22 mouse cellular contexts compared by ENCODE assay signal in genomic region chr4:132860880-132861279, GRCm38 (mm10). TPM values are rescaled to one million over a fixed set of nuclear protein-coding genes. Genes with fewer than 3 reads are reported as not detected.
DNase-seq lines count a peak whose midpoint lies in the region; ATAC-seq and TF ChIP-seq lines count a peak whose summit lies in the region.
"Had no signal": no experiment of that assay in that cellular context is flagged by ENCODE, and none has a peak within 500 bp of the region (broad histone marks: within the 10 kb centered on the region; RNA-seq: fewer than 3 reads in every experiment).

No protein-coding gene starts in this region.

- peak overlapping the region; percentile 42; the same call in 1 of the 2 replicates for H3K27ac ChIP-seq in liver, embryonic 12.5 days
- no peak overlapping the region for H3K27ac ChIP-seq in liver, postnatal 0 days (ENCODE audit: low read depth)
- peak overlapping the region; percentile 14; the same call in 1 of the 2 replicates for H3K27ac ChIP-seq in liver, embryonic 14.5 days
- H3K27ac ChIP-seq: embryonic facial prominence, embryonic 13.5 days; embryonic facial prominence, embryonic 15.5 days; forebrain, embryonic 10.5 days; forebrain, embryonic 12.5 days had no signal

- intact Hi-C loops in heart, postnatal 36 days (cut with DNase I): no loop called here
- intact Hi-C loops in left cerebral cortex, postnatal 14 days (cut with DNase I): no loop called here

- H3K9me3 ChIP-seq in liver, embryonic 12.5 days (replicated peaks): no peaks in the 10 kb centered on the region
- H3K9me3 ChIP-seq in liver, postnatal 0 days (ENCODE audit: low read length): no peaks in the 10 kb centered on the region
- no peaks in the 10 kb centered on the region for H3K9me3 ChIP-seq in liver, embryonic 14.5 days (ENCODE audit: control insufficient read depth, low read length)
- H3K9me3 ChIP-seq: embryonic facial prominence, embryonic 13.5 days; embryonic facial prominence, embryonic 15.5 days; forebrain, embryonic 10.5 days; forebrain, embryonic 12.5 days had no signal

- TF ChIP-seq EP300 in liver, postnatal 0 days (IDR thresholded peaks at IDR 0.05; ENCODE audit: low read depth): no peak
- no peak for TF ChIP-seq EP300 in liver, embryonic 14.5 days (IDR thresholded peaks at IDR 0.05; ENCODE audit: low read depth)

- peak; percentile 63 for ATAC-seq in liver, embryonic 12.5 days
- ATAC-seq in liver, postnatal 0 days: no peak
- peak; percentile 57; the same call in 1 of the 2 replicates for ATAC-seq in liver, embryonic 14.5 days (ENCODE audit: insufficient read depth)
- ATAC-seq: forebrain, embryonic 14.5 days; forebrain, embryonic 16.5 days had no signal

- H3K9ac ChIP-seq in liver, embryonic 12.5 days: peak overlapping the region; percentile 31; the same call in 1 of the 2 replicates
- H3K9ac ChIP-seq in liver, postnatal 0 days (replicated peaks): no peak overlapping the region
- no peak overlapping the region; the same call in 1 of the 2 replicates for H3K9ac ChIP-seq in liver, embryonic 14.5 days (replicated peaks)
- H3K9ac ChIP-seq: embryonic facial prominence, embryonic 13.5 days; embryonic facial prominence, embryonic 15.5 days; forebrain, embryonic 12.5 days had no signal

- 66% methylated on average over 1 of the region's 1 CpGs for WGBS in liver, embryonic 12.5 days (ENCODE audit: insufficient replicate concordance)
- WGBS in liver, postnatal 0 days (ENCODE audit: insufficient replicate concordance): 59% methylated on average over 1 of the region's 1 CpGs
- 50% methylated on average over 1 of the region's 1 CpGs for WGBS in liver, embryonic 14.5 days (ENCODE audit: insufficient replicate concordance)

- peak overlapping the region; percentile 12; the same call in 1 of the 2 replicates for H3K4me2 ChIP-seq in liver, embryonic 12.5 days
- no peak overlapping the region for H3K4me2 ChIP-seq in liver, postnatal 0 days (ENCODE audit: low read depth, low read length)
- H3K4me2 ChIP-seq in liver, embryonic 14.5 days (ENCODE audit: low read depth): peak overlapping the region; percentile 8; the same call in 1 of the 2 replicates
- H3K4me2 ChIP-seq: embryonic facial prominence, embryonic 13.5 days; embryonic facial prominence, embryonic 15.5 days; forebrain, embryonic 12.5 days had no signal

- no peak for DNase-seq in liver, postnatal 0 days
- peak in 1 of 3 experiments; percentile 41 for DNase-seq in liver, embryonic 14.5 days (ENCODE audit: low read depth in 3 of 3, low spot score in 3 of 3)
- no peak for DNase-seq in heart, postnatal 36 days
- no peak for DNase-seq in left cerebral cortex, postnatal 14 days (ENCODE audit: low spot score in 2 of 2)
- DNase-seq: adrenal gland, adult 2 months; adrenal gland, postnatal 10 days; adrenal gland, postnatal 25 days; cerebellum, adult 11 months; cerebellum, adult 18-20 months; cerebellum, adult 8-10 months; cerebellum, adult 9-11 months; cerebellum, postnatal 14 days; cerebellum, postnatal 36 days; embryo, embryonic 11 days had no signal

- H3K36me3 ChIP-seq in liver, embryonic 12.5 days: peaks cover 87% of the 10 kb centered on the region
- peaks cover 60% of the 10 kb centered on the region for H3K36me3 ChIP-seq in liver, postnatal 0 days (replicated peaks; ENCODE audit: insufficient read depth, low read length)
- peaks cover 58% of the 10 kb centered on the region for H3K36me3 ChIP-seq in liver, embryonic 14.5 days (replicated peaks; ENCODE audit: control insufficient read depth, insufficient read depth, low read depth)

- no peak for TF ChIP-seq CTCF in liver, postnatal 0 days (IDR thresholded peaks at IDR 0.05; ENCODE audit: low read depth)
- TF ChIP-seq CTCF in liver, embryonic 14.5 days (IDR thresholded peaks at IDR 0.05; ENCODE audit: low read depth): no peak

- peaks cover 19% of the 10 kb centered on the region for H3K4me1 ChIP-seq in liver, embryonic 12.5 days
- H3K4me1 ChIP-seq in liver, postnatal 0 days (ENCODE audit: insufficient read depth): no peaks in the 10 kb centered on the region
- peaks cover 0 to 7% of the 10 kb centered on the region in 2 experiments; a peak in 2 of 4 replicates for H3K4me1 ChIP-seq in liver, embryonic 14.5 days (replicated peaks; ENCODE audit: control insufficient read depth in 2 of 2, insufficient read depth in 2 of 2, low read length in 1 of 2)
- H3K4me1 ChIP-seq: embryonic facial prominence, embryonic 13.5 days; embryonic facial prominence, embryonic 15.5 days; forebrain, embryonic 10.5 days; forebrain, embryonic 12.5 days had no signal

- no peaks in the 10 kb centered on the region for H3K27me3 ChIP-seq in liver, embryonic 12.5 days (replicated peaks)
- no peaks in the 10 kb centered on the region for H3K27me3 ChIP-seq in liver, postnatal 0 days (ENCODE audit: insufficient read depth, low read length)
- no peaks in the 10 kb centered on the region for H3K27me3 ChIP-seq in liver, embryonic 14.5 days (ENCODE audit: control insufficient read depth, insufficient read depth, low read length)
- H3K27me3 ChIP-seq: embryonic facial prominence, embryonic 13.5 days; embryonic facial prominence, embryonic 15.5 days; forebrain, embryonic 12.5 days had no signal

- no peak overlapping the region for H3K4me3 ChIP-seq in liver, embryonic 12.5 days
- H3K4me3 ChIP-seq in liver, postnatal 0 days (ENCODE audit: low read depth, low read length): no peak overlapping the region
- H3K4me3 ChIP-seq in liver, embryonic 14.5 days (ENCODE audit: insufficient read depth in 1 of 2, low read depth in 2 of 2, low read length in 2 of 2): no peak overlapping the region
- H3K4me3 ChIP-seq: embryonic facial prominence, embryonic 13.5 days; embryonic facial prominence, embryonic 15.5 days; erythroblast, embryonic 14.5 days; forebrain, embryonic 10.5 days; forebrain, embryonic 12.5 days had no signal

RNA-seq across cellular contexts. Expression of gene Ppp1r8, which starts 17.9 kb away (rescaled TPM):
- 30.7 and 32.6 TPM in 2 replicates for polyA plus RNA-seq in liver, embryonic 12.5 days (2016; fragmentation: Nextera tagmentation; extraction: Ambion mirVana)
- polyA plus RNA-seq in liver, postnatal 0 days (2015; fragmentation: Nextera tagmentation; extraction: Ambion mirVana): 11.1 and 11.9 TPM in 2 replicates
- 27.2 and 37.2 TPM in 2 replicates for polyA plus RNA-seq in liver, embryonic 14.5 days (2012; rRNA removed)
- polyA plus RNA-seq in liver, embryonic 14.5 days (2014; fragmentation: Nextera tagmentation; extraction: Ambion mirVana): 33.8 and 37.2 TPM in 2 replicates
- total RNA-seq in heart, postnatal 36 days (2021): 10 to 100 TPM; 16.6 to 18.8 TPM
- 10 to 100 TPM; 41.8 to 43.1 TPM for total RNA-seq in left cerebral cortex, postnatal 14 days (2021)

RNA-seq across cellular contexts. Expression of gene Stx12, which starts 23.4 kb away (rescaled TPM):
- 21.0 and 21.7 TPM in 2 replicates for polyA plus RNA-seq in liver, embryonic 12.5 days (2016; fragmentation: Nextera tagmentation; extraction: Ambion mirVana)
- 14.4 and 17.0 TPM in 2 replicates for polyA plus RNA-seq in liver, postnatal 0 days (2015; fragmentation: Nextera tagmentation; extraction: Ambion mirVana)
- 10.0 and 12.9 TPM in 2 replicates for polyA plus RNA-seq in liver, embryonic 14.5 days (2012; rRNA removed)
- polyA plus RNA-seq in liver, embryonic 14.5 days (2014; fragmentation: Nextera tagmentation; extraction: Ambion mirVana): 16.7 and 16.9 TPM in 2 replicates
- total RNA-seq in heart, postnatal 36 days (2021): 10 to 100 TPM; 36.4 to 36.7 TPM
- total RNA-seq in left cerebral cortex, postnatal 14 days (2021): 100 to 1,000 TPM in 1 of 2 experiments, 10 to 100 TPM in 1; 96.2 to 104 TPM
